In the genomic region with DNA sequence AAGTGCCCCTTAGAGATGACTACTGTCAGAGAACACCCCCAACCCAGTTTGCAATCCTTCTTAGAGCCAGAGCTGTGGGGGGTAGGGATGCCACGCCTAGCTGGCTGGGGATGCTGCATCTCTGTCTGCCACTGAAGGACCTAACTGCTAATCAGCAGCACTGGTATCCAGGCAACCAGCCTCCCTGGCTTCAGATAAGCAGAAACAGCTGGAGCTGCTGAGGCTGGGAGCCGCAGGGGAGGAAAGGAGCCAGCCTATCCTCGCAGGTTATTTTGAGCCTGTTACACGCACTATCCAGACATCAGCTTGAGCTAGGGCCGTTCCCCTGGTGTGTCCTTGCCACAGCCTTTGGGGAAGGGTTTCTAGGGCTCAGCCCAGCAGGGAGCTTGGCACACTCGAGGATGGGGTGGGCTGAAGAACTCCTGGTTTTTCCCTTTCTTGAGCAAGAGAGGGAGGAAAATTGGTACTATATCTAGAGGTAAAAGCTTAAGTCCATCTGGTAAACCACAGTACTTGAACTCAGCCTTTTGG, we compare ENCODE assay signal across 8 mouse cellular contexts.
DNase-seq lines count a peak whose midpoint lies in the region; ATAC-seq and TF ChIP-seq lines count a peak whose summit lies in the region.

No protein-coding gene starts in this region.

- H3K9ac ChIP-seq in lung, postnatal 0 days (replicated peaks; ENCODE audit: low read depth), result no peak overlapping the region
- peak overlapping the region; percentile 28; the same call in 1 of the 2 replicates for H3K9ac ChIP-seq in intestine, embryonic 16.5 days (ENCODE audit: low read depth, low read length)
- H3K9ac ChIP-seq in stomach, embryonic 16.5 days (ENCODE audit: low read length), result 0 out of 2 replicates have a peak overlapping the region, but pooled peaks have one; percentile 8

- peak overlapping the region; percentile 45; the same call in 1 of the 2 replicates for H3K27ac ChIP-seq in lung, postnatal 0 days (ENCODE audit: low read length)
- peak overlapping the region; percentile 4; the same call in 1 of the 2 replicates for H3K27ac ChIP-seq in intestine, embryonic 16.5 days (ENCODE audit: low read length)
- H3K27ac ChIP-seq in midbrain, embryonic 10.5 days (replicated peaks), result peak overlapping the region; percentile 83
- H3K27ac ChIP-seq in stomach, embryonic 16.5 days (ENCODE audit: low read length), result peak overlapping the region; percentile 49

- TF ChIP-seq EP300 in lung, postnatal 0 days (IDR thresholded peaks at IDR 0.05), result no peak

- no peak overlapping the region for H3K4me2 ChIP-seq in lung, postnatal 0 days (replicated peaks; ENCODE audit: low read depth, low read length)
- H3K4me2 ChIP-seq in intestine, embryonic 16.5 days (ENCODE audit: low read depth, low read length), result no peak overlapping the region
- no peak overlapping the region for H3K4me2 ChIP-seq in stomach, embryonic 16.5 days (ENCODE audit: low read depth, low read length)

- no peaks in the 10 kb centered on the region for H3K27me3 ChIP-seq in lung, postnatal 0 days (replicated peaks; ENCODE audit: insufficient read depth, low read length)
- no peaks in the 10 kb centered on the region for H3K27me3 ChIP-seq in intestine, embryonic 16.5 days (replicated peaks; ENCODE audit: control insufficient read depth, insufficient read depth, low read length)
- H3K27me3 ChIP-seq in midbrain, embryonic 10.5 days (ENCODE audit: low read depth, poor library complexity, severe bottlenecking), result peaks cover 46% of the 10 kb centered on the region
- H3K27me3 ChIP-seq in stomach, embryonic 16.5 days (ENCODE audit: control insufficient read depth, insufficient read depth, low read length), result no peaks in the 10 kb centered on the region

- TF ChIP-seq CTCF in lung, postnatal 0 days (IDR thresholded peaks at IDR 0.05), result no peak

- peak; percentile 59 for DNase-seq in lung, postnatal 0 days (ENCODE audit: low spot score)
- DNase-seq in lung, postnatal 25 days (ENCODE audit: low spot score), result no peak
- peak; percentile 87 for DNase-seq in embryo, embryonic 10.5 days (ENCODE audit: low spot score)
- DNase-seq in gastrocnemius, postnatal 25 days, result peak; percentile 82
- peak; percentile 85 for DNase-seq in midbrain, embryonic 10.5 days (ENCODE audit: low spot score)
- no peak for DNase-seq in lung, postnatal 36 days

- H3K36me3 ChIP-seq in lung, postnatal 0 days (ENCODE audit: insufficient read depth, low read length), result no peaks in the 10 kb centered on the region
- no peaks in the 10 kb centered on the region for H3K36me3 ChIP-seq in intestine, embryonic 16.5 days (ENCODE audit: control insufficient read depth, insufficient read depth, low read length)
- no peaks in the 10 kb centered on the region for H3K36me3 ChIP-seq in midbrain, embryonic 10.5 days
- no peaks in the 10 kb centered on the region for H3K36me3 ChIP-seq in stomach, embryonic 16.5 days (ENCODE audit: control insufficient read depth, insufficient read depth, low read length)

- peaks cover 23% of the 10 kb centered on the region for H3K4me1 ChIP-seq in lung, postnatal 0 days (ENCODE audit: insufficient read depth, low read depth, low read length)
- peaks cover 13% of the 10 kb centered on the region for H3K4me1 ChIP-seq in intestine, embryonic 16.5 days (ENCODE audit: control insufficient read depth, insufficient read depth, low read length)
- H3K4me1 ChIP-seq in midbrain, embryonic 10.5 days, result peaks cover 72% of the 10 kb centered on the region
- peaks cover 22% of the 10 kb centered on the region for H3K4me1 ChIP-seq in stomach, embryonic 16.5 days (ENCODE audit: control insufficient read depth, insufficient read depth, low read length)

- 28% methylated on average over 6 of the region's 6 CpGs for WGBS in lung, postnatal 0 days
- 13% methylated on average over 6 of the region's 6 CpGs for WGBS in intestine, embryonic 16.5 days
- 3% methylated on average over 6 of the region's 6 CpGs for WGBS in midbrain, embryonic 10.5 days
- WGBS in stomach, embryonic 16.5 days, result 4% methylated on average over 6 of the region's 6 CpGs

- no peak overlapping the region for H3K4me3 ChIP-seq in lung, postnatal 0 days (ENCODE audit: low read depth, low read length)
- no peak overlapping the region for H3K4me3 ChIP-seq in intestine, embryonic 16.5 days (ENCODE audit: low read length)
- H3K4me3 ChIP-seq in midbrain, embryonic 10.5 days, result no peak overlapping the region
- H3K4me3 ChIP-seq in stomach, embryonic 16.5 days (replicated peaks; ENCODE audit: low read length), result no peak overlapping the region

- no peaks in the 10 kb centered on the region for H3K9me3 ChIP-seq in lung, postnatal 0 days (ENCODE audit: low read length)
- H3K9me3 ChIP-seq in intestine, embryonic 16.5 days (ENCODE audit: control insufficient read depth, low read length), result no peaks in the 10 kb centered on the region
- H3K9me3 ChIP-seq in midbrain, embryonic 10.5 days (replicated peaks), result no peaks in the 10 kb centered on the region
- H3K9me3 ChIP-seq in stomach, embryonic 16.5 days (replicated peaks; ENCODE audit: control insufficient read depth, low read length), result no peaks in the 10 kb centered on the region

- ATAC-seq in lung, postnatal 0 days, result peak; percentile 27
- ATAC-seq in intestine, embryonic 16.5 days, result peak; percentile 67
- ATAC-seq in stomach, embryonic 16.5 days (ENCODE audit: insufficient read depth, low FRiP score), result peak; percentile 45; the same call in 1 of the 2 replicates

Comparison
In these comparisons a context has a peak if more than half of its experiments do, and no peak if none do; other contexts are left out.
1. DNase-seq: peak in lung, postnatal 0 days (single experiment), embryo, embryonic 10.5 days (single experiment), gastrocnemius, postnatal 25 days (single experiment) and midbrain, embryonic 10.5 days (single experiment); none in lung, postnatal 25 days (single experiment) and lung, postnatal 36 days (single experiment).
2. H3K27ac ChIP-seq: peak in every context shown above with its lines; median percentile 83 in midbrain, embryonic 10.5 days; 49 in stomach, embryonic 16.5 days; 45 in lung, postnatal 0 days; 4 in intestine, embryonic 16.5 days.
3. Peak in every context shown above with its lines, with median percentiles within 50 percentile points of each other: ATAC-seq.